Mouse (Mus musculus) limb, embryonic 12.5 days (tissue): ENCODE results near the gene Llgl2. TPM values are rescaled to one million over a fixed set of nuclear protein-coding genes. Genes with fewer than 3 reads are reported as not detected.

Experiments used
- ATAC-seq: fragments of 200-750 bp; cut with Nextera tagmentation; 2 replicates; pipeline ENCODE4 v1.8.0; 2017; ENCODE audit warnings: low read depth, moderate TSS enrichment; ENCODE audit not compliant: insufficient number of reproducible peaks, insufficient read depth, low FRiP score, low TSS enrichment
- H3K27ac ChIP-seq: fragments of 300-500 bp; sonication (generic); 2 replicates; pipeline ENCODE4 v1.5.1; 2016; ENCODE audit warnings: mild to moderate bottlenecking, moderate library complexity
- H3K27me3 ChIP-seq: fragments of 300-500 bp; sonication (generic); 2 replicates; pipeline ENCODE4 v1.6.1; 2016; ENCODE audit warnings: mild to moderate bottlenecking, moderate library complexity
- H3K36me3 ChIP-seq: fragments of 300-500 bp; sonication (generic); 2 replicates; pipeline ENCODE4 v1.6.1; 2016; ENCODE audit warnings: mild to moderate bottlenecking, moderate library complexity
- H3K4me1 ChIP-seq: fragments of 300-500 bp; sonication (generic); replicated peaks from 2 replicates; pipeline ENCODE4 v1.6.1; 2016
- H3K4me2 ChIP-seq: fragments of 300-500 bp; sonication (generic); 2 replicates; pipeline ENCODE4 v1.6.1; 2016; ENCODE audit warnings: mild to moderate bottlenecking, moderate library complexity
- H3K4me3 ChIP-seq: fragments of 300-500 bp; sonication (generic); replicated peaks from 2 replicates; pipeline ENCODE4 v1.5.1; 2016; ENCODE audit warnings: mild to moderate bottlenecking
- H3K9ac ChIP-seq: fragments of 300-500 bp; sonication (generic); replicated peaks from 2 replicates; pipeline ENCODE4 v1.6.1; 2016; ENCODE audit warnings: mild to moderate bottlenecking, moderate library complexity
- H3K9me3 ChIP-seq: fragments of 300-500 bp; sonication (generic); 2 replicates; pipeline ENCODE4 v1.6.1; 2016; ENCODE audit warnings: mild to moderate bottlenecking, moderate library complexity
- WGBS: fragments of 180-500 bp; shearing (Covaris S2); methylation state at CpG from one replicate; pipeline ENCODE4 v1.1.7; 2016; 5-methylcytosine and 5-hydroxymethylcytosine counted together
- polyA plus RNA-seq: library from polyadenylated mRNA; unstranded; fragments of >200 nt; fragmentation: Nextera tagmentation; extraction: Ambion mirVana; gene quantifications from 2 replicates; pipeline ENCODE4 v1.2.1, GENCODE M21; 2016

Gene Llgl2
- polyA plus RNA-seq, 1 experiment from 2014 or later, result 6.3 TPM

DNA sequence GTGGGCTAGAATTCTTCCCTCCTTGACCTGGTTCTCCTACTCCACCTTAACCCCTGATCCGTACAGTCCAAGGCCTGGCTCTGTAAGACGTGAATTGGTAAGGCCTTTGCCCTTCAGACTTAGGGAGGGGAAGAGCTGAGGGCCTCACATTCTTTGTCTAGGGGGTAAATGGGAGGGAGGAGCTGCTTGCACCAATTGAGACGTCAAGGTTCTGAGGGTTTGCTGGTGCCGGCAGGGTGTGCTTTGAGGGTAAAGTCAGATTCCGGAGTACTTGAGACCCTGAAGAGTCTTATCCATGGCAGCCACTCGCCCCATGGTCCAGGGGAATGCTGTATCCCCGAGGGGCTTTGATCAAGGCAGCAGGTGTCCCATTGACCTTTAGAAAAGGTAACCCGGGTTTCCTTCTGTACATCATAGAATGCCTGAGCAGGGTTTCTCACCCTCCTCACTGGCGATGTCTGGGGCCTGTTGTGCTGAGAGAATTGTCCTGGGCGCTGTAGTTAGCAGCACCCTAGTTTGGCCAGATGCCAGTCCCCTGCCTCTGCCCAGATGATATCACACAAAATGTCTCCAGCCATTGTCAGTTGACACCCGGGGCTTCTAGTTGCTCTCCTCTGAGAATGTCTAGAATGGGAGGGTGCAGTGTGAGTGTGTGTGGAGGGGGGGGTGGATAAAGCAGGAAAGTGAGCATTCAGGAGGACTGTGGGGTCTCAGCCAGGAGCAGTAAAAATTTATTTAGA lies 13.0 kb downstream of the Llgl2 start:
- 56% methylated on average over 11 of the region's 11 CpGs for WGBS
- peaks cover 60% of the 10 kb centered on the region for H3K4me1 ChIP-seq
- H3K9ac ChIP-seq, result no peak overlapping the region
- H3K36me3 ChIP-seq, result no peaks in the 10 kb centered on the region
- H3K9me3 ChIP-seq, result no peaks in the 10 kb centered on the region
- no peak for ATAC-seq
- 0 out of 2 replicates have a peak, but pooled peaks cover under 1% of the 10 kb centered on the region for H3K27me3 ChIP-seq
- no peak overlapping the region for H3K4me2 ChIP-seq
- H3K4me3 ChIP-seq, result no peak overlapping the region
- no peak overlapping the region for H3K27ac ChIP-seq

DNA sequence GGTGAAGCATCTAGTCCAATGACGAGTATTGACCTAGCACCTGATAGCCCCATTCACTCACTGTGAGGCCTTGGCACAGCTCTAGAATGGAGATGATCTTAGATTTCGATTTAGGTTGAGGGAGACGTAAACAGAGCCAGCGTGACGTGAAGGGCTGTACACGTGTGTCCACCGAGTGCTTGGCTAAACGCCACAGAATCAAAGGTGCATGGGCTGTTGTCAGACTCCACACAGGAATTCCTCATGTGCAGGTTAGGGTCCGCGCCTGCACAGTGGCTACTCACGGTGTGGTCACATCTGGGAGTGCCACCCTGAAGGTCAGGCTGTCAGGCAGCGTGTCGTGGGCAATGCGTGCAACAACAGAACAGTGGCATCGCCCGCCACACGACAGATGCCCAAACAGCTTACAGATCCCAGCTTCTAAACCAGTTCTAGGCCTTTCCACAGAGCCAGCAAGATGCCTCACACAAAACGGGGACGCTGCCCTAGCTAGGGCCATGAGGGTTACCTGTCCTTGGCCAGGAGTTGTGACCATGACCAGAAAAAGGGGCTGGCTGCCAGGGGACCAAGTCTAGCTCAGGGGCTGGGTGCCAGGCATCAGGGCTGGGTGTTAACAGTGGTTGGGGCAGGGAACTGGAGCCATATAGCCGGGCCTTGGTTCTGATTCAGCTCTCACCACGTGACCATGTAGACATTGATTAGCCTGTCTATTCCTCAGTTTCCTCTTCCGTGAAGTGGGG lies 13.9 kb downstream of the Llgl2 start:
- Histone ChIP-seq H3K27ac (no peak overlapping the region), H3K9me3 (no peaks in the 10 kb centered on the region), H3K27me3 (no peaks in the 10 kb centered on the region), H3K4me3 (no peak overlapping the region), H3K36me3 (no peaks in the 10 kb centered on the region), H3K4me2 (no peak overlapping the region), H3K4me1 (peaks cover 60% of the 10 kb centered on the region), H3K9ac (no peak overlapping the region)
- ATAC-seq, result no peak
- 93% methylated on average over 22 of the region's 22 CpGs for WGBS

DNA sequence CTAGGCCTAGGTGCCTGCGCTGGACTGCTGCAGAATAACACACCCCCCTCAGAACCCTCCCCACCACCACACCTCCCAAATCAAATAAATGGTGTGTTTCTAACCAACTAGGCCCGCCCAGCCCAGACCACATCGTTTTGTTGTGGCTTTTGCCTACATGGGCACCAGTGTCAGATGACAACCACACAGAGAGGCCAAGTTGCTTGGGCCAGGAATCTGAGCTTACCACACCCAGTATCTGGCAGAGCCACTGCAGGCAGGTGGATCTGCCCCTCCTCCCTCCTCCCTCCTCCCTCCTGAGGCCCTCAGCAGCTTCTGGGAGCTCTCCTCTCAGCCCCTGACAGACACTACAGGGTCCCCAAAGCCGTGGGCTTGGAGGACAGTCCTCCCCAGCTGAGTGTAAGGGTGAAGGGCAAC lies 15.1 kb downstream of the Llgl2 start:
- Histone ChIP-seq H3K27me3 (no peaks in the 10 kb centered on the region), H3K4me2 (no peak overlapping the region), H3K4me1 (peaks cover 52% of the 10 kb centered on the region), H3K27ac (no peak overlapping the region), H3K9me3 (no peaks in the 10 kb centered on the region), H3K9ac (no peak overlapping the region), H3K36me3 (no peaks in the 10 kb centered on the region), H3K4me3 (no peak overlapping the region)
- no peak for ATAC-seq
- 43% methylated on average over 4 of the region's 4 CpGs for WGBS

DNA sequence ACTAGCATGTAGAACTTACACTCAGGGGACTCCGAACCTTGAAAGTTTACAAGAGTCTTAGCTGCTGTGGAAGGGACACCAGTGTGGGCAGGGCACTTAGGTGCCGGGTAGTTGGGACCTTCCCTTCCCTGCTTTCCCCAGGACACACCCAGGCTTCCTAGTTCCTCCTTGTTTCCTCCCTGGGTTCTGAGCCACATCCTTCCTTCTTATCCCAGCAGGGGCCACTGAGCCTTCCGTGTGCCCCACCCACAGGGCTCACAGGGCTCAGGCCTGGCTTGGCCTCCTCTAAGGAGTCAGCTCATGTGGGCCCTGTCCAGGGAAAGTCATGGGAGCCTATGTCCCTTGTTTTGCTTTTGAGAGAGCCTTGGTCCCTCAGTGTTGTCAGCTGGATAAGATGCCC lies 15.9 kb downstream of the Llgl2 start:
- Histone ChIP-seq H3K27me3 (no peaks in the 10 kb centered on the region), H3K4me2 (no peak overlapping the region), H3K9ac (no peak overlapping the region), H3K4me1 (peaks cover 48% of the 10 kb centered on the region), H3K27ac (no peak overlapping the region), H3K36me3 (no peaks in the 10 kb centered on the region), H3K4me3 (no peak overlapping the region), H3K9me3 (no peaks in the 10 kb centered on the region)
- 65% methylated on average over 3 of the region's 3 CpGs for WGBS
- ATAC-seq, result no peak

DNA sequence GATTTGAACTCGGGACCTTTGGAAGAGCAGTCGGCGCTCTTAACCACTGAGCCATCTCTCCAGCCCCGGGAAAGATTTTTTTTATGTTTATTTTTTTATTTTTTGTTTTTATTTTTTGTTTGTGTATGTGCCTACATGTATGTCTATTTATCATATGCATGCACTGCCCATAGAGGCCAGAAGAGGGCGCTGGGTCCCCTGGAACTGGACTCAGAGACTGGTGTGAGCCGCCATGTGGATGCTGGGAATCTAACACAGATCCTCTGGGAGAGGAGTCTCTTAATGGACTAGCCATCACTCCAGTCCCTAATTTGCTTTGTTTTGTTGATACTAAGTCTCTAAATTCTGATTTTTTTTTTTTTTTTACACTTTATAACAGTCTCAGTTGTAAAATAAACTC lies 17.2 kb downstream of the Llgl2 start:
- Histone ChIP-seq H3K9ac (no peak overlapping the region), H3K4me2 (no peak overlapping the region), H3K9me3 (peaks cover 5% of the 10 kb centered on the region; the same call in 1 of the 2 replicates), H3K4me1 (peaks cover 38% of the 10 kb centered on the region), H3K4me3 (no peak overlapping the region), H3K27ac (no peak overlapping the region), H3K36me3 (peaks cover 10% of the 10 kb centered on the region), H3K27me3 (no peaks in the 10 kb centered on the region)
- ATAC-seq, result no peak
- whole genome bisulfite sequencing, result 81% methylated on average over 6 of the region's 6 CpGs

DNA sequence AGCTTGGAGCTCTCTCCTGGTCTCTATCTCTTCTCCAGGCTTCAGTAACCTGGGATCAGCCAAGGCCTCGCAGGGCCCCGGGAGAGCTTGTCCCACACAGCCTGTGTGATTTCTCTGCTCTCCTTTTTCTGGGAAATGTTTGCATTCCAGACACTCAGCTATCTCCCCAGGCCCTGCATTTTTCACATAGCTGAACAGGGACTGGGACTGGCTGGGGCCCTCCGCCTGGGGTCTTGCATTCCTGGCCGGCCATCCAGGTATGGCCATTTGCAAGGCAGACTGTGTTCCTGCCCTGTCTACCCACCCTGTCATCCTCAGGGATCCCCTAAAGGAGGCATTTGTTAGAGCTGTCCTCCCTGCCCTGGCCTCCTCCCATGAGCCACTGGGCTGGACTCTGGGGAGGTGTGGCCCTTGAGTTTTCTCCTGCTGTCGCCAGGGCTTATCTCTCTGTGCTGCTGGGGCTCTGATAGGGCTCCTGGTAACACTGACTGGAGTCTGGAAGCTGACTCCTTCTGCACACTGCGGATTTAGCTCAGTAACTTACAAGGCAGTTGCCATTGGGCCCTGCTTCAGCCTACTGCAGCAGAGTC lies 18.2 kb downstream of the Llgl2 start:
- peaks cover 38% of the 10 kb centered on the region for H3K4me1 ChIP-seq
- peaks cover 5% of the 10 kb centered on the region; the same call in 1 of the 2 replicates for H3K9me3 ChIP-seq
- H3K9ac ChIP-seq, result no peak overlapping the region
- H3K27ac ChIP-seq, result peak overlapping the region; percentile 86
- H3K4me2 ChIP-seq, result peak overlapping the region; percentile 15; the same call in 1 of the 2 replicates
- ATAC-seq, result peak; percentile 32; the same call in 1 of the 2 replicates
- peaks cover 13% of the 10 kb centered on the region for H3K36me3 ChIP-seq
- no peaks in the 10 kb centered on the region for H3K27me3 ChIP-seq
- no peak overlapping the region for H3K4me3 ChIP-seq
- 13% methylated on average over 6 of the region's 6 CpGs for WGBS

DNA sequence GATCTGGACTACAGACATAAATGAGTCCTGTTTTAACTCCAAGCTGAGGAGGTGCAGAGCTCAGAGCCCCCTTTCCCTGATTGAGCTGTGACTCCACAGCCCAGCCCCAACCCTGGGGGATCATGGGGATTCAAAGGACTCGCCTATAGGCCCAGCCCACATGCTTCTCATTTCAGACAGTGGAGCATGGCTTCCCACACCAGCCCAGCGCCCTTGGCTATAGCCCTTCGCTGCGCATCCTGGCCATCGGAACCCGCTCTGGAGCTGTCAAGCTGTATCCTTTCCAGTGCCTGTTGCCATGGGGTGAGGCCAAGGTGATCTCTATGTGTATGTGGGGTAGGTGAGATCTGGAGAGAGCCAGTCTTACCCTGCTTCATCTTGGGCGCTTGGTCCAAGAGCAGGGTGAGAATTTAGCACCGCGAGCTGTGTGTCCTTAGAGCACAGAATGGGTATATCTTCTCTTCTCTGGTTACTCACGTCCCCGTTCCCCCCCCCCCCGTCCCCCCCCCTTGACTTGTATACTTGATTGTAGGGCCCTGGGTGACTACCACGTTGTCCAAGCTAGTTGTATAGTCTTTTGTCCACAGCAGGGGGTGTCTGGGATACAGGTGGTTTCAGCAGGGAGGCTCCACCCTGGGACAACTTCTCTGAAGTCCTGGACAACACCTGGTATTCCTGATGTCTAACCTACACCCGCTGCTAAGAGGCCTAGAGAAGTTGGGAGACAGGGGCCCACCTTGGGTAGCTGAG lies 19.5 kb downstream of the Llgl2 start:
- peaks cover 38% of the 10 kb centered on the region for H3K4me1 ChIP-seq
- H3K36me3 ChIP-seq, result peaks cover 17% of the 10 kb centered on the region
- no peak overlapping the region for H3K9ac ChIP-seq
- WGBS, result 83% methylated on average over 10 of the region's 14 CpGs
- ATAC-seq, result no peak
- H3K4me3 ChIP-seq, result no peak overlapping the region
- H3K27ac ChIP-seq, result no peak overlapping the region
- peaks cover 5% of the 10 kb centered on the region; the same call in 1 of the 2 replicates for H3K9me3 ChIP-seq
- no peak overlapping the region for H3K4me2 ChIP-seq
- H3K27me3 ChIP-seq, result no peaks in the 10 kb centered on the region

DNA sequence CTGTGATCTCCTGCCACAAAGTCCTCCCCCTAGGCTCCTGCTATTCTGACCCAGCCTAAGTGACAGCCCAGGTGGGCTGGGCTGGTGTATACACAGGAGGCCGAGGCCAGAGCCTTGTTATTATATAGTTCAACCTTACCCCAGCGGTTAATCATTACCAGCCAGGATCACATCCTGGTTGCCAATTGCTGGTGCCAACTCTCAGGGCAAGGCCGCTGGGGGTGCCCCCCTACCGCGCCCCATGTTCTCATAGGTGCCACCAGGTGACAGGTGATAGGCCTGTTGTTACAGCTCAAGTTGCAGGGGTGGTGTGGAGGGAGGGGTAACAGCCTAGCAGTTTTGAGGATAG lies 20.0 kb downstream of the Llgl2 start:
- H3K36me3 ChIP-seq, result peaks cover 17% of the 10 kb centered on the region
- H3K4me2 ChIP-seq, result no peak overlapping the region
- H3K4me1 ChIP-seq, result peaks cover 32% of the 10 kb centered on the region
- H3K27me3 ChIP-seq, result no peaks in the 10 kb centered on the region
- H3K9me3 ChIP-seq, result peaks cover 5% of the 10 kb centered on the region; the same call in 1 of the 2 replicates
- no peak for ATAC-seq
- H3K27ac ChIP-seq, result no peak overlapping the region
- 83% methylated on average over 5 of the region's 5 CpGs for WGBS
- no peak overlapping the region for H3K9ac ChIP-seq
- H3K4me3 ChIP-seq, result no peak overlapping the region

DNA sequence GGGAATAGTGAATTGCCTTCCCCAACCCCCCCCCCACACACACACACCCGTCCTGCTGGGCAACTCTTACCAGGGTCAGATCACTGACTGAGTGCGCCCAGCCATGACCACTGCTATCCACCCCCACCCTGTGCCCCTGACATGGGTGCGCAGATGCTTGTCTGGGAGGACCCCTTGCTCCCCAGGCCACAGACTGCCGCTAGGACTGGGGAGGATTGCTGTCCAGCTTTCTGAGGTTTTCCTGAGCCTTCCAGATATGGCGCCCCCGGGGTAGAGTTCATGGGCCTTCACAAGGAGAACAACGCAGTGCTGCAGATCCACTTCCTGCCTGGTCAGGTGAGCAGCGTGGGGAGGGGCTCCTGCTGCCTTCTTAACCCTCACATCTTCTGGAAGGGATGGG lies 20.4 kb downstream of the Llgl2 start:
- peaks cover 17% of the 10 kb centered on the region for H3K36me3 ChIP-seq
- peaks cover 5% of the 10 kb centered on the region; the same call in 1 of the 2 replicates for H3K9me3 ChIP-seq
- ATAC-seq, result no peak
- H3K27ac ChIP-seq, result no peak overlapping the region
- no peak overlapping the region for H3K9ac ChIP-seq
- H3K27me3 ChIP-seq, result no peaks in the 10 kb centered on the region
- 75% methylated on average over 8 of the region's 8 CpGs for WGBS
- no peak overlapping the region for H3K4me3 ChIP-seq
- H3K4me2 ChIP-seq, result no peak overlapping the region
- peaks cover 29% of the 10 kb centered on the region for H3K4me1 ChIP-seq

DNA sequence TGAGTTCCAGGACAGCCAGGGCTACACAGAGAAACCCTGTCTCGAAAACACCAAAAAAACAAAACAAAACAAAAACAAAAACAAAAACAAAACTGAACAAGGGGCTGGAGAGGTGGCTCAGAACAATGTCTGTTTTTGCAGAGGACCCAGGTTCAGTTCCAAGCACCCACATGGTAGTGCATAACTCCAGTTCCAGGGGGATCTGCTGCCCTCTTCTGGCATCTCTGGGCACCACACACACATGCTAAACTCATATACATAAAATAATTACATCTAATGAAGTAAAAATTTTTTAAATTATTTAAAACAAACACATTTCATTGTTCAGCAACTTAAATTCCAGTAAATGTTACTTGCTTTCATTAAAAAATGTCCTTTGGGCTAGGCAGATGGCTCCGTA lies 22.0 kb downstream of the Llgl2 start:
- H3K27me3 ChIP-seq, result no peaks in the 10 kb centered on the region
- H3K4me2 ChIP-seq, result no peak overlapping the region
- H3K9me3 ChIP-seq, result peaks cover 5% of the 10 kb centered on the region; the same call in 1 of the 2 replicates
- peaks cover 22% of the 10 kb centered on the region for H3K4me1 ChIP-seq
- H3K9ac ChIP-seq, result no peak overlapping the region
- peaks cover 28% of the 10 kb centered on the region for H3K36me3 ChIP-seq
- no peak for ATAC-seq
- no peak overlapping the region for H3K27ac ChIP-seq
- WGBS, result 94% methylated on average over 2 of the region's 2 CpGs
- no peak overlapping the region for H3K4me3 ChIP-seq

DNA sequence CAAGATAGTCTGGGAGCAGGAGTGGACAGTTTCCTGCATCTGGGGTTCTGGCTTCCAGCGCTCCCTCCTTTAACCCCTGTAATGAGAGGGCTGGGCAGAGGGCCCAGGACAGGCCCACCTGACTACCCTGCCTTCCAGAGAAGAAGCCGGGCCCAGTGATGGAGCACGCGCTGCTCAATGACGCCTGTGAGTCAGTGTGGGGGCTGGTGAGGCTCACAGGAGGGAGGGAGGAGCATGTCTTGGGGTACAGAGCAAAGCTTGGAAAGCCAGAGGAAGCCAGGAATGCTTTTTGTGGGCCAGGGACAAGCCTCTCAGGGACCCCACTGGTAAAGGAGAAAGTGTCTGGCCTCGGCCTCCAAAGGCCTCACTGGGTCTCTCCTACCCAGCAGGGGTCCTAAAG lies 30.8 kb downstream of the Llgl2 start:
- Histone ChIP-seq H3K9ac (no peak overlapping the region), H3K4me2 (no peak overlapping the region), H3K4me3 (no peak overlapping the region), H3K27ac (no peak overlapping the region), H3K9me3 (no peaks in the 10 kb centered on the region), H3K27me3 (peaks cover 39% of the 10 kb centered on the region), H3K4me1 (peaks cover 6% of the 10 kb centered on the region; the same call in 1 of the 2 replicates), H3K36me3 (peaks cover 29% of the 10 kb centered on the region)
- no peak for ATAC-seq
- 82% methylated on average over 6 of the region's 6 CpGs for WGBS
